Mouse (Mus musculus) monocyte, adult 5-6 weeks (primary cell): ENCODE data around the gene H1fx. TPM values are rescaled to one million over a fixed set of nuclear protein-coding genes. Genes with fewer than 3 reads are reported as not detected.
"Not testable (repeated sequence)": the region's sequence is repeated elsewhere in the genome, so short reads cannot be mapped to it uniquely, and the experiment has no call there.

Source experiments
- ATAC-seq: fragments of 153-309, 156-312 bp; replicated peaks from 2 replicates; pipeline ENCODE4 v1.8.0; 2017; ENCODE audit warnings: mild to moderate bottlenecking; ENCODE audit not compliant: low TSS enrichment, insufficient number of reproducible peaks, severe bottlenecking, poor library complexity, low FRiP score
- total RNA-seq: library from RNA; stranded (forward); fragments of 200-1000, 200-491, 200-594 nt; gene quantifications from 3 replicates; pipeline ENCODE4 v1.2.3, GENCODE M21; 2017

Gene H1fx
- total RNA-seq, 1 experiment from 2014 or later, result not detected

DNA sequence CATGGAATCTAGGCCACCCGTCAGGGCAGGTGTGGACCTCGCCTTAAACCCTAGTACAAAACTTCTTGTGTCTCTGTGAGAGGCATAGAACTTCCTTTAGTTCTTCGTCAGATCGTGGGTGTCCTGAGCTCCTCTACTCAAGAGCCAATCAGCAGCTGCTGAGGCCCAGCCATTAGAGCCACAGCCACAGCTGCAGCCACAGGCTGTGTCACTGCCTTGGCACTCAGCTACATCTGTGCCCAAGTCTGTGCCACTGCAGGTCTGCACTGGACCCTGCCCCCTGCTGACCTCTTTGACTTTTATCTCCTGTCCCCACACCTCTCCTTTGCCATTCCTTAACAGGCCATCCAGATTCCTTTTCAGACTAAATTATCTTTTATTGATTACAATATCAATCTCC lies 9.8 kb upstream of the H1fx start:
- no peak for ATAC-seq

- no peak for ATAC-seq
These were observed 1.1 kb upstream of the H1fx start for GRCm38 (mm10) chr6:87982506-87982905.

DNA sequence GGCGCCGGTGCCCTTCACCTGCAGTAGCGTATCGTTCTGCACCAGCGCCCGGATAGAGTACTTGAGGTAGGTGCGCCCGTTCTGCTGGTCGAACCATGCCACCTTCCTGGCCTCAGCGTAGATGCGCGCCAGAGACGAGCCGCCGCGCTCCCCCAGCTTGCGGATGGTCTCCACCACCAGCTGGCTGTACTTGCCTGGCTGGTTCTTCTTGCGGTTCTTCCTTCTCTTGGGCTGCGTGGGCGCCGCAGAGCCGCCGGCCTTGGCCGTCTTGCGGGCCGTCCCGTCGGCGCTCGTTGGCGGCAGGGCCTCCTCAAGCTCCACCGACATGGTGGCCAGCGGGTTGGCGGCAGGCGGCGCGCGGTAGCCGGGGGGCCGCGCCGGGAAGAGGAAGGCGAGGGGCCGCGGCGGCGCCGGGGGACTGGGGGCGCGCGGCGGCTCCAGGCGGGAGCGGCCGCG lies 379 bp downstream of the H1fx start:
- ATAC-seq, result no peak

- no peak for ATAC-seq
These were observed 935 bp downstream of the H1fx start for GRCm38 (mm10) chr6:87980374-87981029.

GRCm38 (mm10) chr6:87979728-87980127 lies 1.7 kb downstream of the H1fx start:
- no peak for ATAC-seq

- ATAC-seq, result no peak
These were observed 11.4 kb downstream of the H1fx start for GRCm38 (mm10) chr6:87970041-87970440.

DNA sequence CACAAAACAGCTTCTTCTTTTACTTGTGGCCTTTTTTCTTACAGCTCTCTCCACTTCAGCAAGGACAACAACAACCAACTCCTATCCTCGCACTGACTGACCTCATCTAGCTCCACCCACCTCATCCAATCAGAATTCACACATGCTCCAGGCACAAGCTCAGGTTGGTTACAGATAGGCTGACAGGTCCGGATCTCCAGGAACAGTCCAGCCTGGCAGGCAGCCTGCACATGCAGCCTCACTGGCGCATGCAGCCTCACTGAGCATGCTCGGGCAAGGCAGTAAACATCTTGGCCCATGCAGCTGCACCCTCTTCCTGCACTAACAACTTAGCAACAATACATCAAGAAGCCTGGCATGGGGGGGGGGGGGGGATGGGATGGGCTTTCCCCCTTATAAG lies 19.0 kb downstream of the H1fx start:
- ATAC-seq, result not testable (repeated sequence)

- no peak for ATAC-seq
These were observed 39.3 kb downstream of the H1fx start for GRCm38 (mm10) chr6:87942179-87942578.

- ATAC-seq, result no peak
These were observed 42.5 kb downstream of the H1fx start for GRCm38 (mm10) chr6:87938941-87939340.

- ATAC-seq, result no peak
These were observed 44.2 kb downstream of the H1fx start for GRCm38 (mm10) chr6:87937178-87937788.

DNA sequence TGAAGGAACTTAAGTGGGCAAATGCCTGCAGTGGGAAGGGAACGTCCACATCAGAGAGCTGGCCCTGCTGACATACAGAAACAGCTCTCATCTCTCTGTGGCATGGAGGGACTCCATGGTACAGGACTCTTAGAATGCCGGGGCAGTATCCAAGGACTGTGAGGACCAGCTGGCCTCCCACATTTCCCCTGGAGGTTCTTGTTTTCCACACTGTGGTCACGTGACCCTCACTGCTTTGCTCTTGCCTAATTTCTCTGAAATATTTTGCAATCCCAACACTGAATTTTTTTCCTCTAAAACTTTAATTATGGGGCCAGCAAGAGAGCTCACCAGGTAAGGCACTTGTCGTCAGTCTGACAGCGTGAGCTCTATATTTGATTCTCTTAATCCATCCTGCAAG lies 46.4 kb downstream of the H1fx start:
- ATAC-seq, result no peak

Other genes with a start within 250 kb of the H1fx start
- 1.9 to 42.8 TPM (median 3.1 TPM) in 3 replicates for gene Gp9, start 203.6 kb downstream of the H1fx start, total RNA-seq
- gene Rab43, start 169.5 kb downstream of the H1fx start, total RNA-seq, result 33.6 to 48.6 TPM (median 34.7 TPM) in 3 replicates
- 27.5 to 45.6 TPM (median 37.9 TPM) in 3 replicates for gene Gm45140, start 145.8 kb downstream of the H1fx start, total RNA-seq
- gene Isy1, start 142.8 kb downstream of the H1fx start, total RNA-seq, result 60.7 to 130 TPM (median 83.6 TPM) in 3 replicates
- gene Cnbp, start 130.5 kb downstream of the H1fx start, total RNA-seq, result 887 to 1,002 TPM (median 999 TPM) in 3 replicates
- 71.4 to 93.1 TPM (median 76.4 TPM) in 3 replicates for gene Copg1, start 93.8 kb downstream of the H1fx start, total RNA-seq
- 13.7 to 53.1 TPM (median 36.9 TPM) in 3 replicates for gene Hmces, start 67.7 kb downstream of the H1fx start, total RNA-seq
- gene Rab7, start 63.6 kb upstream of the H1fx start, total RNA-seq, result 113 to 127 TPM (median 126 TPM) in 3 replicates
- 66.8 to 91.7 TPM (median 77.6 TPM) in 3 replicates for gene Rpn1, start 102.8 kb upstream of the H1fx start, total RNA-seq
- 15.4 to 30.8 TPM (median 28.8 TPM) in 3 replicates for gene Gata2, start 212.3 kb upstream of the H1fx start, total RNA-seq
- gene Dnajb8, start 240.6 kb upstream of the H1fx start, total RNA-seq, result 1.4 TPM in 1 of 3 replicates, not detected in the others